Mouse (Mus musculus): ENCODE measurements at regions not wholly inside any gene's neighbourhood (a gene's known extent, or its start where the extent isn't known, plus 50 kb on each side); places are given as distances from the start of the nearest gene placed in this dataset.
"Not testable (repeated sequence)": the region's sequence is repeated elsewhere in the genome, so short reads cannot be mapped to it uniquely, and the experiment has no call there.

DNA sequence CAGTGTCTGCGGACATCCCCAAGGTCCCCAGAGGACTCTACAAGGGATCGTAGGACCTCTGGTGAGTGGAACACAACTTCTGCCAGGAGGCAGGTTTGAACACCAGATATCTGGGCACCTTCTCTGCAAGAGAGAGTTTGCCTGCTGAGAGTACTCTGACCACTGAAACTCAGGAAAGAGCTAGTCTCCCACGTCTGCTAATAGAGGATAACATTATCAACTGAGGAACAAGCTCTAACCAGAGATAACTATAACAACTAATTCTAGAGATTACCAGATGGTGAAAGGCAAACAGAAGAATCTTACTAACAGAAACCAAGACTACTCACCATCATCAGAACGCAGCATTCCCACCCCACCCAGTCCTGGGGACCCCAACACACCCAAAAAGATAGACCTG, 415.1 kb downstream of the Sis start:
- H3K27me3 ChIP-seq (replicated peaks); H3K4me2 ChIP-seq (ENCODE audit: insufficient read depth, low read depth, poor library complexity, severe bottlenecking); H3K79me2 ChIP-seq (replicated peaks; ENCODE audit: control insufficient read depth, extremely low read depth, insufficient read depth, poor library complexity, severe bottlenecking); dilution Hi-C loops (cut with MboI; ENCODE audit: extremely low pct_ligation_motif_present, extremely low pct_unique_long_range_greater_than_20kb, low sequenced_read_pairs); H3K4me3 ChIP-seq (replicated peaks in 1 of 3; ENCODE audit: low read depth in 2 of 3, low read length in 2 of 3, poor library complexity in 1 of 3); H3K9me3 ChIP-seq (replicated peaks; ENCODE audit: low read length); DNase-seq (ENCODE audit: extremely low read depth); H3K27ac ChIP-seq (ENCODE audit: insufficient read depth, low read depth); in situ Hi-C loops (cut with MboI; ENCODE audit: low pct_ligation_motif_present, low pct_unique_long_range_greater_than_20kb, low sequenced_read_pairs); H3K9ac ChIP-seq (ENCODE audit: insufficient read depth, low read depth); H3K36me3 ChIP-seq (replicated peaks in 1 of 2; ENCODE audit: control insufficient read depth in 1 of 2, insufficient read depth in 1 of 2, low read length in 1 of 2); H3K4me1 ChIP-seq (ENCODE audit: control insufficient read depth in 1 of 2, insufficient read depth in 2 of 2): not testable (repeated sequence)

DNA sequence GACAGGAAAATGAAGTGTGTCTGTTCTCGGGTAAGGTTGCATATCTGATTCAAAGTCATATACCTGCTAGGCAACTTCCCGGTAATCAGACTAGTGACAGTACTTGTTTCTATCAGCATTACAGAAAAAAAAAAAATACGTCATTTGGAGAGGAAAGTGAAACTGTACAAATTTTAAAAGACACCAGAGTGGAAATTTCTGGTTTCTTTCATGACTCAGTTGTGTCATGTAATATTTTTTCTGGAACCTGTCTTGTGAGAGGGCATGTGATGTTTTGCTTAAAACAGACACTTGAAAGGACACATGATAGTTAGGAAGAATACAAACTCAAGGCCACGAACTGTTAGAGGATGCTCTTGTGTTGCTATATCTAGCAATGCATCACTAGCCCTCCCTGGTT, 433.7 kb downstream of the Sis start:
- peak overlapping the region; percentile 13; the same call in 1 of the 2 replicates for H3K4me2 ChIP-seq (ENCODE audit: insufficient read depth, low read depth, poor library complexity, severe bottlenecking)
- dilution Hi-C loops (cut with MboI; ENCODE audit: extremely low pct_ligation_motif_present, extremely low pct_unique_long_range_greater_than_20kb, low sequenced_read_pairs), result no loop called here
- H3K9me3 ChIP-seq (replicated peaks; ENCODE audit: low read length), result no peaks in the 10 kb centered on the region
- no peak overlapping the region for H3K4me3 ChIP-seq (replicated peaks in 1 of 3; ENCODE audit: low read depth in 2 of 3, low read length in 2 of 3, poor library complexity in 1 of 3)
- in situ Hi-C loops (cut with MboI; ENCODE audit: low pct_ligation_motif_present, low pct_unique_long_range_greater_than_20kb, low sequenced_read_pairs), result no loop called here
- no peak overlapping the region for H3K9ac ChIP-seq (ENCODE audit: insufficient read depth, low read depth)
- H3K79me2 ChIP-seq (replicated peaks; ENCODE audit: control insufficient read depth, extremely low read depth, insufficient read depth, poor library complexity, severe bottlenecking), result no peaks in the 10 kb centered on the region
- DNase-seq (ENCODE audit: extremely low read depth), result peak; percentile 31
- no peaks in the 10 kb centered on the region for H3K36me3 ChIP-seq (replicated peaks in 1 of 2; ENCODE audit: control insufficient read depth in 1 of 2, insufficient read depth in 1 of 2, low read length in 1 of 2)
- no peak overlapping the region for H3K27ac ChIP-seq (ENCODE audit: insufficient read depth, low read depth)
- peaks cover 0 to 9% of the 10 kb centered on the region in 2 experiments; a peak in 2 of 4 replicates for H3K4me1 ChIP-seq (ENCODE audit: control insufficient read depth in 1 of 2, insufficient read depth in 2 of 2)
- H3K27me3 ChIP-seq (replicated peaks), result no peaks in the 10 kb centered on the region
- TF ChIP-seq POLR2AphosphoS2 (IDR thresholded peaks at IDR 0.05; ENCODE audit: low read depth, low read length) (no peak), EP300 (IDR thresholded peaks at IDR 0.05; ENCODE audit: low read length) (peak; percentile 60), BHLHE40 (IDR thresholded peaks at IDR 0.05; ENCODE audit: low read depth, low read length) (peak; percentile 69), IRF4 (IDR thresholded peaks at IDR 0.05; ENCODE audit: low read depth, low read length) (peak; percentile 35; the same call in 1 of the 2 replicates), ZNF384 (IDR thresholded peaks at IDR 0.05; ENCODE audit: low read depth, low read length) (peak; percentile 75), JUN (IDR thresholded peaks at IDR 0.05; ENCODE audit: insufficient read depth, low read depth, low read length) (no peak), ETS1 (conservative IDR thresholded peaks at IDR 0.05; ENCODE audit: low read depth, low read length) (peak; percentile 63), ZKSCAN1 (IDR thresholded peaks at IDR 0.05; ENCODE audit: borderline replicate concordance, low read depth, low read length) (no peak)

DNA sequence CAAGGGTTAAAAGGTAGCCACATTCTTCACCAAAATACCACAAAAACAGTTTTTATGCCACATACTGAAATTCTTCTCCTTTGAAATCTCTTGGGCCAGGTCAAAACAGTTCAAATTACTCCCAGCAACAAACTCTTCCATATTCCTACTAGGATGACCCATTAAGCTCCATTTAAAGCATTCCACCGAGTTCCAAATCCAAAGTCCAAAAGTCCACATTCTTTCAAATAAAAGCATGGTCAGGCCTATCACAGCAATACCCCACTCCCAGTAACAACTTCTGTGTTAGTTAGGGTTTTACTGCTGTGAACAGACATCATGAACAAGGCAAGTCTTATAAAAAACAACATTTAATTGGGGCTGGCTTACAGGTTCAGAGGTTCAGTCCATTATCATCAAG, 441.9 kb downstream of the Sis start:
- H3K27me3 ChIP-seq (replicated peaks); H3K79me2 ChIP-seq (replicated peaks; ENCODE audit: control insufficient read depth, extremely low read depth, insufficient read depth, poor library complexity, severe bottlenecking); H3K9me3 ChIP-seq (replicated peaks; ENCODE audit: low read length); H3K4me1 ChIP-seq (ENCODE audit: control insufficient read depth in 1 of 2, insufficient read depth in 2 of 2); H3K9ac ChIP-seq (ENCODE audit: insufficient read depth, low read depth); in situ Hi-C loops (cut with MboI; ENCODE audit: low pct_ligation_motif_present, low pct_unique_long_range_greater_than_20kb, low sequenced_read_pairs); DNase-seq (ENCODE audit: extremely low read depth); H3K4me2 ChIP-seq (ENCODE audit: insufficient read depth, low read depth, poor library complexity, severe bottlenecking); H3K27ac ChIP-seq (ENCODE audit: insufficient read depth, low read depth); H3K4me3 ChIP-seq (replicated peaks in 1 of 3; ENCODE audit: low read depth in 2 of 3, low read length in 2 of 3, poor library complexity in 1 of 3); dilution Hi-C loops (cut with MboI; ENCODE audit: extremely low pct_ligation_motif_present, extremely low pct_unique_long_range_greater_than_20kb, low sequenced_read_pairs); H3K36me3 ChIP-seq (replicated peaks in 1 of 2; ENCODE audit: control insufficient read depth in 1 of 2, insufficient read depth in 1 of 2, low read length in 1 of 2): not testable (repeated sequence)

DNA sequence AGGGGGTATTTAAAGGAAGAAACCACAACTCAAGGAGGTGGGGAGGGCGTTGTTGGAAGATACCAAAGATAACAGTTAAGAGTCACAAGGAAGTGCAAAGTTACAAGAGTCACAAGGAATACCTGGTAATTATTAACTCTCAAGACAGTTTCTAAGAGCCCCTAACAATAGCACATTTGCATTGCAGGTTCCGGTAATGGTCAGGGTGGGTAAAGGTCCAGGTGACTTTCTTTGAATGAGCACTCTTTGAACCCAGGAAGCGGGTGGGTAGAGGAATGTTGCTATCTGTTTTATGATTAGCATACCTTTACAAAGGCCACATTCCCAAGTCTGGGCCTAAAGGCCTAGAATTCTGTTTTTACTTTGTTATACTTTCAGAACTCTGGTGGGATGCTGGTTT, 449.8 kb downstream of the Sis start:
- H3K4me1 ChIP-seq (ENCODE audit: control insufficient read depth in 1 of 2, insufficient read depth in 2 of 2); H3K36me3 ChIP-seq (replicated peaks in 1 of 2; ENCODE audit: control insufficient read depth in 1 of 2, insufficient read depth in 1 of 2, low read length in 1 of 2); H3K4me2 ChIP-seq (ENCODE audit: insufficient read depth, low read depth, poor library complexity, severe bottlenecking); H3K27me3 ChIP-seq (replicated peaks); DNase-seq (ENCODE audit: extremely low read depth); H3K9me3 ChIP-seq (replicated peaks; ENCODE audit: low read length); H3K9ac ChIP-seq (ENCODE audit: insufficient read depth, low read depth); H3K27ac ChIP-seq (ENCODE audit: insufficient read depth, low read depth); dilution Hi-C loops (cut with MboI; ENCODE audit: extremely low pct_ligation_motif_present, extremely low pct_unique_long_range_greater_than_20kb, low sequenced_read_pairs); in situ Hi-C loops (cut with MboI; ENCODE audit: low pct_ligation_motif_present, low pct_unique_long_range_greater_than_20kb, low sequenced_read_pairs); H3K4me3 ChIP-seq (replicated peaks in 1 of 3; ENCODE audit: low read depth in 2 of 3, low read length in 2 of 3, poor library complexity in 1 of 3); H3K79me2 ChIP-seq (replicated peaks; ENCODE audit: control insufficient read depth, extremely low read depth, insufficient read depth, poor library complexity, severe bottlenecking): not testable (repeated sequence)
